ENCODE assay signal across 8 mouse cellular contexts in genomic region chr10:39209161-39210025, GRCm38 (mm10). TPM values are rescaled to one million over a fixed set of nuclear protein-coding genes. Genes with fewer than 3 reads are reported as not detected.
DNase-seq lines count a peak whose midpoint lies in the region; ATAC-seq and TF ChIP-seq lines count a peak whose summit lies in the region.

No protein-coding gene starts in this region.

- peak; percentile 33; the same call in 1 of the 2 replicates for ATAC-seq in embryonic facial prominence, embryonic 14.5 days (ENCODE audit: low read depth)
- ATAC-seq in midbrain, embryonic 11.5 days (ENCODE audit: low FRiP score), result peak; percentile 94
- ATAC-seq in kidney, embryonic 16.5 days (ENCODE audit: low FRiP score, low TSS enrichment), result no peak

- 0 out of 2 replicates have a peak, but pooled peaks have one; percentile 19 for TF ChIP-seq EP300 in ES-Bruce4 (IDR thresholded peaks at IDR 0.05; ENCODE audit: insufficient read depth, low read depth, low read length)

- no peak for TF ChIP-seq CTCF in ES-Bruce4 (IDR thresholded peaks at IDR 0.05; ENCODE audit: low read depth, low read length)

- H3K36me3 ChIP-seq in ES-Bruce4 (ENCODE audit: control insufficient read depth, insufficient read depth, low read length, poor library complexity, severe bottlenecking), result no peaks in the 10 kb centered on the region
- H3K36me3 ChIP-seq in embryonic facial prominence, embryonic 14.5 days (ENCODE audit: control insufficient read depth, insufficient read depth, low read length), result no peaks in the 10 kb centered on the region
- H3K36me3 ChIP-seq in hindbrain, embryonic 10.5 days, result no peaks in the 10 kb centered on the region
- no peaks in the 10 kb centered on the region for H3K36me3 ChIP-seq in midbrain, embryonic 11.5 days (ENCODE audit: control insufficient read depth, insufficient read depth, low read length)
- no peaks in the 10 kb centered on the region for H3K36me3 ChIP-seq in kidney, embryonic 16.5 days (ENCODE audit: insufficient read depth, low read length)

- peak; percentile 17 for DNase-seq in cerebellum, adult 9-11 months
- DNase-seq in cerebellum, postnatal 36 days, result no peak
- peak; percentile 58 for DNase-seq in embryonic facial prominence, embryonic 14.5 days (ENCODE audit: low spot score)
- peak; percentile 20 for DNase-seq in hindbrain, embryonic 10.5 days (ENCODE audit: low spot score)
- DNase-seq in midbrain, embryonic 11.5 days (ENCODE audit: low spot score, missing footprints), result peak; percentile 91
- DNase-seq in yolk sac, embryonic 10.5 days (ENCODE audit: low spot score), result no peak

- no peak for TF ChIP-seq POLR2A in ES-Bruce4 (IDR thresholded peaks at IDR 0.05; ENCODE audit: insufficient read depth, low read length)

- H3K4me1 ChIP-seq in ES-Bruce4 (ENCODE audit: control insufficient read depth, insufficient read depth, low read length), result no peaks in the 10 kb centered on the region
- H3K4me1 ChIP-seq in embryonic facial prominence, embryonic 14.5 days (ENCODE audit: control insufficient read depth, insufficient read depth, low read length), result peaks cover 11% of the 10 kb centered on the region; the same call in 1 of the 2 replicates
- H3K4me1 ChIP-seq in hindbrain, embryonic 10.5 days (replicated peaks), result peaks cover 21% of the 10 kb centered on the region
- peaks cover 17% of the 10 kb centered on the region for H3K4me1 ChIP-seq in midbrain, embryonic 11.5 days (ENCODE audit: control insufficient read depth, insufficient read depth, low read length)
- H3K4me1 ChIP-seq in kidney, embryonic 16.5 days (ENCODE audit: insufficient read depth, low read length), result 0 out of 2 replicates have a peak, but pooled peaks cover 8% of the 10 kb centered on the region

- WGBS in embryonic facial prominence, embryonic 14.5 days, result 40% methylated on average over 10 of the region's 10 CpGs
- WGBS in hindbrain, embryonic 10.5 days, result 59% methylated on average over 10 of the region's 10 CpGs
- 37% methylated on average over 10 of the region's 10 CpGs for WGBS in midbrain, embryonic 11.5 days
- WGBS in kidney, embryonic 16.5 days, result 28% methylated on average over 10 of the region's 10 CpGs

- H3K27me3 ChIP-seq in ES-Bruce4 (ENCODE audit: control insufficient read depth, insufficient read depth, low read length, poor library complexity, severe bottlenecking), result no peaks in the 10 kb centered on the region
- no peaks in the 10 kb centered on the region for H3K27me3 ChIP-seq in embryonic facial prominence, embryonic 14.5 days (replicated peaks; ENCODE audit: control insufficient read depth, insufficient read depth, low read length)
- no peaks in the 10 kb centered on the region for H3K27me3 ChIP-seq in hindbrain, embryonic 10.5 days (ENCODE audit: insufficient read depth, poor library complexity, severe bottlenecking)
- H3K27me3 ChIP-seq in midbrain, embryonic 11.5 days (ENCODE audit: control insufficient read depth, insufficient read depth, low read length), result no peaks in the 10 kb centered on the region
- no peaks in the 10 kb centered on the region for H3K27me3 ChIP-seq in kidney, embryonic 16.5 days (ENCODE audit: insufficient read depth, low read length)

- 0 out of 2 replicates have a peak overlapping the region, but pooled peaks have one; percentile 54 for H3K27ac ChIP-seq in ES-Bruce4 (ENCODE audit: insufficient read depth, low read length)
- H3K27ac ChIP-seq in embryonic facial prominence, embryonic 14.5 days (replicated peaks; ENCODE audit: low read depth, low read length), result peak overlapping the region; percentile 36; the same call in 1 of the 2 replicates
- H3K27ac ChIP-seq in hindbrain, embryonic 10.5 days, result peak overlapping the region; percentile 79
- peak overlapping the region; percentile 90 for H3K27ac ChIP-seq in midbrain, embryonic 11.5 days (ENCODE audit: low read depth, low read length)
- no peak overlapping the region for H3K27ac ChIP-seq in kidney, embryonic 16.5 days (ENCODE audit: low read length)

- H3K9ac ChIP-seq in ES-Bruce4 (ENCODE audit: low read depth, poor library complexity, severe bottlenecking), result no peak overlapping the region
- no peak overlapping the region for H3K9ac ChIP-seq in embryonic facial prominence, embryonic 14.5 days (ENCODE audit: low read depth, low read length)
- H3K9ac ChIP-seq in midbrain, embryonic 11.5 days (ENCODE audit: low read length), result peak overlapping the region; percentile 42; the same call in 1 of the 2 replicates
- no peak overlapping the region for H3K9ac ChIP-seq in kidney, embryonic 16.5 days (replicated peaks; ENCODE audit: low read length)

- H3K9me3 ChIP-seq in ES-Bruce4 (replicated peaks; ENCODE audit: control insufficient read depth, insufficient read depth, low read length, poor library complexity, severe bottlenecking), result no peaks in the 10 kb centered on the region; the same call in none of the 2 replicates
- peaks cover 12% of the 10 kb centered on the region for H3K9me3 ChIP-seq in embryonic facial prominence, embryonic 14.5 days (ENCODE audit: control insufficient read depth, low read length)
- H3K9me3 ChIP-seq in hindbrain, embryonic 10.5 days, result peaks cover 12% of the 10 kb centered on the region
- H3K9me3 ChIP-seq in midbrain, embryonic 11.5 days (ENCODE audit: control insufficient read depth, low read length), result no peaks in the 10 kb centered on the region; the same call in 1 of the 2 replicates
- peaks cover 8% of the 10 kb centered on the region for H3K9me3 ChIP-seq in kidney, embryonic 16.5 days (ENCODE audit: low read length)

- no peak overlapping the region for H3K4me2 ChIP-seq in embryonic facial prominence, embryonic 14.5 days (ENCODE audit: low read depth, low read length)
- peak overlapping the region; percentile 28 for H3K4me2 ChIP-seq in midbrain, embryonic 11.5 days
- H3K4me2 ChIP-seq in kidney, embryonic 16.5 days (replicated peaks; ENCODE audit: low read depth, low read length), result no peak overlapping the region

- H3K4me3 ChIP-seq in ES-Bruce4 (ENCODE audit: low read depth, low read length), result no peak overlapping the region
- no peak overlapping the region for H3K4me3 ChIP-seq in embryonic facial prominence, embryonic 14.5 days (ENCODE audit: low read depth, low read length)
- no peak overlapping the region for H3K4me3 ChIP-seq in hindbrain, embryonic 10.5 days
- no peak overlapping the region for H3K4me3 ChIP-seq in midbrain, embryonic 11.5 days (ENCODE audit: low read depth, low read length)
- H3K4me3 ChIP-seq in kidney, embryonic 16.5 days (ENCODE audit: low read length), result no peak overlapping the region

RNA-seq across cellular contexts. Expression of gene Ccn6, which starts 45.8 kb away (rescaled TPM):
- polyA plus RNA-seq in ES-Bruce4 (2011; ENCODE audit: insufficient read depth, insufficient read length, low read depth, missing spikeins), result not detected in 2 replicates
- polyA plus RNA-seq in embryonic facial prominence, embryonic 14.5 days (2014; fragmentation: Nextera tagmentation; extraction: Ambion mirVana), result 0.56 and 1.2 TPM in 2 replicates
- 0.24 and 0.50 TPM in 2 replicates for polyA plus RNA-seq in hindbrain, embryonic 10.5 days (2016; fragmentation: Nextera tagmentation; extraction: Ambion mirVana)
- polyA plus RNA-seq in midbrain, embryonic 11.5 days (2014; fragmentation: Nextera tagmentation; extraction: Ambion mirVana), result 0.20 and 0.29 TPM in 2 replicates
- polyA plus RNA-seq in kidney, embryonic 16.5 days (2015; fragmentation: Nextera tagmentation; extraction: Ambion mirVana), result 0.36 and 0.46 TPM in 2 replicates

Comparison
In these comparisons a context has a peak if more than half of its experiments do, and no peak if none do; other contexts are left out.
1. DNase-seq: peak in cerebellum, adult 9-11 months (single experiment), embryonic facial prominence, embryonic 14.5 days (single experiment), hindbrain, embryonic 10.5 days (single experiment) and midbrain, embryonic 11.5 days (single experiment); none in cerebellum, postnatal 36 days (0 of 2) and yolk sac, embryonic 10.5 days (single experiment).